Mouse (Mus musculus): ENCODE results near the gene Grn. TPM values are rescaled to one million over a fixed set of nuclear protein-coding genes. Genes with fewer than 3 reads are reported as not detected.
A peak's percentile ranks its signal among the peaks of the same experiment; 100 is the strongest.

Gene Grn
- polyA plus RNA-seq, 1 experiment from 2014 or later, result 95.4 TPM

GRCm38 (mm10) chr11:102436471-102436790 is 6.3 kb downstream of the Grn start:
- no peak for ATAC-seq
- H3K9ac ChIP-seq (ENCODE audit: low read depth, low read length), result no peak overlapping the region
- no peak overlapping the region for H3K27ac ChIP-seq (ENCODE audit: low read depth, low read length)
- peaks cover 23% of the 10 kb centered on the region for H3K4me1 ChIP-seq (ENCODE audit: control insufficient read depth, insufficient read depth, low read depth, low read length)
- H3K4me3 ChIP-seq (ENCODE audit: low read length), result no peak overlapping the region
- H3K4me2 ChIP-seq (ENCODE audit: low read length), result no peak overlapping the region
- WGBS, result 81% methylated on average over 10 of the region's 10 CpGs
- H3K9me3 ChIP-seq (ENCODE audit: control insufficient read depth, low read length), result no peaks in the 10 kb centered on the region
- peaks cover 37% of the 10 kb centered on the region for H3K36me3 ChIP-seq (ENCODE audit: control insufficient read depth, insufficient read depth, low read length)
- H3K27me3 ChIP-seq (replicated peaks; ENCODE audit: control insufficient read depth, insufficient read depth, low read length), result no peaks in the 10 kb centered on the region

- WGBS, result 5% methylated on average over 75 of the region's 87 CpGs
- H3K27ac ChIP-seq (ENCODE audit: low read depth, low read length), result peak overlapping the region; percentile 21; the same call in 1 of the 2 replicates
- ATAC-seq, result no peak
These were observed 7.3 kb downstream of the Grn start for GRCm38 (mm10) chr11:102437120-102438061.

GRCm38 (mm10) chr11:102438212-102439092 is 8.3 kb downstream of the Grn start:
- peak; percentile 25 for ATAC-seq
- H3K9ac ChIP-seq (ENCODE audit: low read depth, low read length), result peak overlapping the region; percentile 58
- peaks cover 44% of the 10 kb centered on the region for H3K36me3 ChIP-seq (ENCODE audit: control insufficient read depth, insufficient read depth, low read length)
- H3K4me1 ChIP-seq (ENCODE audit: control insufficient read depth, insufficient read depth, low read depth, low read length), result peaks cover 19% of the 10 kb centered on the region
- H3K27ac ChIP-seq (ENCODE audit: low read depth, low read length), result peak overlapping the region; percentile 12; the same call in 1 of the 2 replicates
- peak overlapping the region; percentile 32 for H3K4me3 ChIP-seq (ENCODE audit: low read length)
- peak overlapping the region; percentile 59 for H3K4me2 ChIP-seq (ENCODE audit: low read length)
- H3K27me3 ChIP-seq (replicated peaks; ENCODE audit: control insufficient read depth, insufficient read depth, low read length), result no peaks in the 10 kb centered on the region
- no peaks in the 10 kb centered on the region for H3K9me3 ChIP-seq (ENCODE audit: control insufficient read depth, low read length)
- 10% methylated on average over 77 of the region's 77 CpGs for WGBS

More at GRCm38 (mm10) chr11:102437120-102438061, 7.3 kb downstream of the Grn start:
- Histone ChIP-seq H3K27me3 (replicated peaks; ENCODE audit: control insufficient read depth, insufficient read depth, low read length) (no peaks in the 10 kb centered on the region), H3K9me3 (ENCODE audit: control insufficient read depth, low read length) (no peaks in the 10 kb centered on the region), H3K4me3 (ENCODE audit: low read length) (peak overlapping the region; percentile 32), H3K36me3 (ENCODE audit: control insufficient read depth, insufficient read depth, low read length) (peaks cover 41% of the 10 kb centered on the region), H3K9ac (ENCODE audit: low read depth, low read length) (peak overlapping the region; percentile 58), H3K4me1 (ENCODE audit: control insufficient read depth, insufficient read depth, low read depth, low read length) (peaks cover 19% of the 10 kb centered on the region), H3K4me2 (ENCODE audit: low read length) (peak overlapping the region; percentile 59)

GRCm38 (mm10) chr11:102439093-102440082 is 9.3 kb downstream of the Grn start:
- H3K27me3 ChIP-seq (replicated peaks; ENCODE audit: control insufficient read depth, insufficient read depth, low read length), result no peaks in the 10 kb centered on the region
- H3K27ac ChIP-seq (ENCODE audit: low read depth, low read length), result no peak overlapping the region
- ATAC-seq, result no peak
- no peak overlapping the region for H3K9ac ChIP-seq (ENCODE audit: low read depth, low read length)
- no peak overlapping the region for H3K4me3 ChIP-seq (ENCODE audit: low read length)
- H3K4me1 ChIP-seq (ENCODE audit: control insufficient read depth, insufficient read depth, low read depth, low read length), result peaks cover 22% of the 10 kb centered on the region
- no peak overlapping the region for H3K4me2 ChIP-seq (ENCODE audit: low read length)
- peaks cover 45% of the 10 kb centered on the region for H3K36me3 ChIP-seq (ENCODE audit: control insufficient read depth, insufficient read depth, low read length)
- WGBS, result 78% methylated on average over 14 of the region's 14 CpGs
- no peaks in the 10 kb centered on the region for H3K9me3 ChIP-seq (ENCODE audit: control insufficient read depth, low read length)

GRCm38 (mm10) chr11:102440255-102440654 is 10.1 kb downstream of the Grn start:
- no peaks in the 10 kb centered on the region for H3K27me3 ChIP-seq (replicated peaks; ENCODE audit: control insufficient read depth, insufficient read depth, low read length)
- H3K4me1 ChIP-seq (ENCODE audit: control insufficient read depth, insufficient read depth, low read depth, low read length), result peaks cover 28% of the 10 kb centered on the region
- no peak overlapping the region for H3K4me2 ChIP-seq (ENCODE audit: low read length)
- peaks cover 38% of the 10 kb centered on the region for H3K36me3 ChIP-seq (ENCODE audit: control insufficient read depth, insufficient read depth, low read length)
- H3K9me3 ChIP-seq (ENCODE audit: control insufficient read depth, low read length), result no peaks in the 10 kb centered on the region
- ATAC-seq, result no peak
- no peak overlapping the region for H3K4me3 ChIP-seq (ENCODE audit: low read length)
- H3K27ac ChIP-seq (ENCODE audit: low read depth, low read length), result no peak overlapping the region
- no peak overlapping the region for H3K9ac ChIP-seq (ENCODE audit: low read depth, low read length)
- WGBS, result 81% methylated on average over 8 of the region's 8 CpGs

GRCm38 (mm10) chr11:102441434-102441833 is 11.3 kb downstream of the Grn start:
- peaks cover 39% of the 10 kb centered on the region for H3K4me1 ChIP-seq (ENCODE audit: control insufficient read depth, insufficient read depth, low read depth, low read length)
- no peak overlapping the region for H3K9ac ChIP-seq (ENCODE audit: low read depth, low read length)
- no peak for ATAC-seq
- no peak overlapping the region for H3K4me3 ChIP-seq (ENCODE audit: low read length)
- no peak overlapping the region for H3K4me2 ChIP-seq (ENCODE audit: low read length)
- WGBS, result 82% methylated on average over 3 of the region's 3 CpGs
- peaks cover 33% of the 10 kb centered on the region for H3K36me3 ChIP-seq (ENCODE audit: control insufficient read depth, insufficient read depth, low read length)
- no peaks in the 10 kb centered on the region for H3K9me3 ChIP-seq (ENCODE audit: control insufficient read depth, low read length)
- H3K27ac ChIP-seq (ENCODE audit: low read depth, low read length), result no peak overlapping the region
- H3K27me3 ChIP-seq (replicated peaks; ENCODE audit: control insufficient read depth, insufficient read depth, low read length), result no peaks in the 10 kb centered on the region

- WGBS, result 78% methylated on average over 6 of the region's 6 CpGs
- peaks cover 37% of the 10 kb centered on the region for H3K4me1 ChIP-seq (ENCODE audit: control insufficient read depth, insufficient read depth, low read depth, low read length)
- peaks cover 33% of the 10 kb centered on the region for H3K36me3 ChIP-seq (ENCODE audit: control insufficient read depth, insufficient read depth, low read length)
- H3K27me3 ChIP-seq (replicated peaks; ENCODE audit: control insufficient read depth, insufficient read depth, low read length), result no peaks in the 10 kb centered on the region
- no peak overlapping the region for H3K9ac ChIP-seq (ENCODE audit: low read depth, low read length)
- no peak overlapping the region for H3K4me2 ChIP-seq (ENCODE audit: low read length)
- no peak for ATAC-seq
- H3K9me3 ChIP-seq (ENCODE audit: control insufficient read depth, low read length), result no peaks in the 10 kb centered on the region
- no peak overlapping the region for H3K27ac ChIP-seq (ENCODE audit: low read depth, low read length)
- no peak overlapping the region for H3K4me3 ChIP-seq (ENCODE audit: low read length)
These were observed 12.0 kb downstream of the Grn start for GRCm38 (mm10) chr11:102442089-102442488.

GRCm38 (mm10) chr11:102443740-102444139 is 13.6 kb downstream of the Grn start:
- no peak overlapping the region for H3K27ac ChIP-seq (ENCODE audit: low read depth, low read length)
- peaks cover 32% of the 10 kb centered on the region for H3K4me1 ChIP-seq (ENCODE audit: control insufficient read depth, insufficient read depth, low read depth, low read length)
- H3K4me2 ChIP-seq (ENCODE audit: low read length), result no peak overlapping the region
- ATAC-seq, result no peak
- 67% methylated on average over 12 of the region's 12 CpGs for WGBS
- no peak overlapping the region for H3K9ac ChIP-seq (ENCODE audit: low read depth, low read length)
- no peaks in the 10 kb centered on the region for H3K27me3 ChIP-seq (replicated peaks; ENCODE audit: control insufficient read depth, insufficient read depth, low read length)
- H3K4me3 ChIP-seq (ENCODE audit: low read length), result no peak overlapping the region
- H3K9me3 ChIP-seq (ENCODE audit: control insufficient read depth, low read length), result no peaks in the 10 kb centered on the region
- peaks cover 25% of the 10 kb centered on the region for H3K36me3 ChIP-seq (ENCODE audit: control insufficient read depth, insufficient read depth, low read length)
